Mouse (Mus musculus) adipocyte (in vitro differentiated cells): ENCODE data around the gene Wrap53.
A peak's percentile ranks its signal among the peaks of the same experiment; 100 is the strongest.

Experiments
- DNase-seq: peaks from one replicate; pipeline ENCODE4 v3.0.0-alpha.2; 2016; ENCODE audit warnings: low spot score

The Wrap53 gene

DNA sequence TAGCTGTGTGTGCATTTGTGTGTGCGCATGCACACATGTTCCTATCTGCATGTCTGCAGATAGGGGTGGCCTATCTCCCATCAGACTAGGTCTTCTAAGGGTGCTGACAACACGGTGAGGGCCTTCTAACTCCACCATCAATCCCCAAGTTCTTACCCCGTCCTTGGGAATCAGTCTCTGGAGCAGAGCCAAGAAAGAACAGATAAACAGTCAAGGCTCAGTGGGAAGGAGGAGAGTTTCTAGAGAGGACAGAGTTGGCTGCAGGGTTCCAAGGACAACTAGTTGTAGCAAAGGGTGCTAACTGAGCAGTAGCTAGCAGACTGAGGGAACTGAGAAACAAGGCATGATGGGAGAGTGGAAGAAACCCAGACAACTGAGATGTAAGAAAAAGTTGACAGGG lies 21.7 kb upstream of the Wrap53 start:
- DNase-seq = no peak

DNA sequence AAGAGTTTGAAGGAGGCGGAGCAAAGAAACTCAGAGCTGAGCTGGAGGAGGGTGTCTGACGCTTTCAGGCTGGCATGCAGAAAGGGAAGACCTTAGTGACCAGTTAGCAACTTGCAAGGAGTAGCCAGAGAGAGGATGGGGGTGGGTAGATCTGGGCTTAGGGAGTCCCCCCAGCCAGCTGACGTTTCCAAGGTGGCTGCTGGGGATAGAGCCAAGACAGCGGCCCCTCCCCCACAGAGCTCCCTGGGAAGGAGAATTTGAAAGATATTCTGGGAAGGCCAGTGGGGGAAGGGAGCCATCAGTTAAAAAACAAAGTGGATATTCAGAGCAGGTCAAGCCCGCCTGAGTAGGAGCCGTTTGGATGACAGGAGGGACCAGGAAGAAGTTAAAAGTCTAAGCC lies 20.0 kb upstream of the Wrap53 start:
- DNase-seq = no peak

GRCm38 (mm10) chr11:69599436-69599835 lies 19.4 kb upstream of the Wrap53 start:
- no peak for DNase-seq

DNA sequence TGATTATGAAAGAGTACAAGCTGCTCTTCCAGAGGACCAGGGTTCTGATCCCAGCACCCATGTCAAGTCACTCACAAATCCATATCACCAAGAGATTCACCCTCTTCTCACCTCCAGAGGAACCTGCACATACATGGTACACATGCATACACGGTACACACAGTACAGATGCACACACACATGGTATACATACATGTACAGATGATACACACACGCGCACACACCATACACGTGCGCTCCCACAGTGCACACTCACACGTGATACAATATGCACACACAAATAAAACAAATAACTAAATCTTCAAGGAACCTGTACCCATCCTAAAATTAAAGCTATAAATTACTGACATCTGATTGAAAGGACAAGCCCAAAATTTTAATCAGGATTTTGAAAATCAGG lies 14.8 kb upstream of the Wrap53 start:
- no peak for DNase-seq

DNA sequence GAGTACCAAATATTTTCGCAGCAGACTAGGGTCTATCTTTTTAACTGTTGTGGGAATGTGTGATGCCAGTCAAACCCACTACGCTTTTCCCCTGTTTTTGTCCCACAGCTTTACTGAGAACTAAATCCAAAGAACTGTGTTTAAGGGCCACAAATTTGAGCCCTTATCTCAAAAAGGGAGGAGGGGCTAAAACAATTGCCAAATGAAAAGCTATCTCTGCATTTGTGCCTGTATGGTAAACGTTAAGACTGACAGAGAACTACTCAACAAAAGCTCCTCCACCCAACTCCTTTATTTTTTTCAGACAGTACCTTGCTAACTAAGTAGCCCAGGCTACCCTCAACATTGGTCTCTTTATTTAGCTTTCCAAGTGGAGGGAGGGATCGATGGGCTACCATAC lies 12.7 kb upstream of the Wrap53 start:
- no peak for DNase-seq

DNA sequence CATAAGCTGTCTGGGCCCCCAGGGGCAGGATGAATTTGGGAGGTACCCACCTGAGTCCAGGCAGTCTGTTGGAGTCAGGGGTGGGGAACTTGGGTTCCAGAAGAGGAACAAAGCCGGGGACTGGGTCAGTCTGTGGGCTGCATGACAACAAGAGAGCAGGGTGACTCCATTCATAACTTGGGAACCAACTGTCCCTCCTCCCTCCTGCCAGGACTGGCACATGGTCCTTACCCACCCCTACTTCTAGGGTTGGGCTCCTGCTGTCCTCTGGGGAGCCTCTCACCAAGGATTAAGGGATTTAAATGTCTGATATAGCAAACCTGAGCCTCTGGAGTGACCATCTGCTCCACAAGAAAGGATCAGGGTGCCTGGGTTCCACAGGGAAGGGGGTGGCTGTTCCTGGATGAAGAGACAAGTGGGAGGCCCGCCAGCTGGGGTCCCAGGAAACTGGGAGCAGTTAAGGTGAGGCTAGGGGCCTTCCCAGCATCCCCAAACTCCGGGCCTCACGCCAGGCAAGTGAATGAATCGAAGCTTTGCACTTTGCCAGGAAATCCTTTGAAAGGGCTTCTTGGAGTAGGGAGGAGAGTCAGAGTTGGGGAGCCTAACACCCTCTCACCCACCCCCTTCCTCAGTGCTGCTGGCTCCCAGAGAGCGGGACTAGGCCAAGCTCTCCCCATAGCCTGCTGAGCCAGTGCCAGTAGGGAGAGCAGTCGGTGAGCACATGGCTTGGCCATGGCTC lies 12.0 kb upstream of the Wrap53 start:
- DNase-seq = peak; percentile 39

DNA sequence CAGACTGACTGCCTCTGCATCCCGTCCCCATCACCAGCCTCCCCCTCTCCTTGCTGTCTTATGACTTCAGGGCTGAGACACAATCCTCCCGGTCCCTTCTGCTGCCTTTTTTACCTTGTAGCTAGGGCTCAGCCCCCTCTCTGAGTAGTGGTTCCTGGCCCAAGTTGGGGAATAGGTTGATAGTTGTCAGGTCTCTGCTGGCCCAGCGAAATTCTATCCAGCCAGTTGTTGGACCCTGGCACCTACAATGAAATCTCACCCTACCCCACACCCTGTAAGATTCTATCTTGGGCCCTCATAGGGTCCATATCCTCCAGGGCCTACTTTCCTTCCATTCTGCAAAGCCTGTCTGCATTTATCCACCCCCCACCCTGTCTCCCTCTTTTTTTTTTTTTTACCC lies 11.4 kb upstream of the Wrap53 start:
- DNase-seq = no peak

GRCm38 (mm10) chr11:69590622-69591021 lies 10.6 kb upstream of the Wrap53 start:
- DNase-seq = no peak

- no peak for DNase-seq
These were observed 9.3 kb upstream of the Wrap53 start for GRCm38 (mm10) chr11:69589207-69589834.

DNA sequence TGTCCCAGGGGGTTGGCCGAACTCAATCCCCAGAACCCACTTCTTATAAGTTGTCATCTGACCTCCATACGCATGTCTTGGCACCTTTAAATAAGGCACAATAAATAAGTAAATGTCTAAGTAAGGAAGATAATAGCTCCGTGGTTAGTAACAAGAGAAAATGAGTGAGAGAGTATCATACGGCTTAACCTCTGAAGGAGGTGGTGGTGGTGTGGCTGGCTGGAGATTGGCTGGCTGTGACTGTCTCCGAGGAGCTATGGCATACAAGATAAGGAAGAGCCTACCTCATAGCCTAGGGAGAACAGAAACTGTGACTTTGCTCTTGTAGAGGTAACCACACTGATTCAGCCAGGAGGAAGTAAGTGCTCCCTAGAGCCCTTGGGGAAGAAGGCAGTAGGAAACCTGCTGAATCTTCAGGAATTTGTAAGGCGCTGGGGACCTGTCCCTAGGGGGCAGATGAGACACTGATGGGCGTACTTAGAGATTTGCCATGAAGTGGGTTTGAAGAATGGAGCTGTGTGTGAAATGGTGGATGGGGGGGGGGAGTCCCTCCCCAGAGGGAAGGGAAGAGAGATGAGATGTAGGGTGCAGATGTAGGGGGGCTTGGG lies 5.8 kb upstream of the Wrap53 start:
- no peak for DNase-seq

- DNase-seq = no peak
These were observed 4.9 kb upstream of the Wrap53 start for GRCm38 (mm10) chr11:69584937-69585336.

DNA sequence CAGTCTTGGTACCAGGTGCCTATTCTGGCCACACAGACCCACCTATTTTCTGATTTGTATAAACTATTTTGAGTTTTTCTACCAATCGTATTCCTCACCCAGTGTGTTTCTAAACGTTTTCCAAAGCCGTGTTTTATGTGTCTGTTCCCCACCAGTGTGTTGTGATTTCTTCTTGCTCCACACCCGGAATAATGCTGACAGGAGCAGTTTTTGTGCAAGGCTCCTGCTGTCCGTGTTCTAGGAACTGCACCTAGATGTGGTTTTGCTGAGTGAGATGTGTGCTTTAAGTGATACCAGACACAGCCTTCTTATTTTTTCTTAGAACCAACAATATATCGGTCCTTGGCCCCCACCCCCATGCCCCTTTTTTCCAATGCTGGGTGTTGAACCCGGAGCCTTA lies 4.0 kb upstream of the Wrap53 start:
- no peak for DNase-seq

- DNase-seq = no peak
These were observed 2.3 kb upstream of the Wrap53 start for GRCm38 (mm10) chr11:69582230-69582805.

GRCm38 (mm10) chr11:69581814-69582213 lies 1.8 kb upstream of the Wrap53 start:
- DNase-seq = peak; percentile 51

GRCm38 (mm10) chr11:69581147-69581688 lies 1.2 kb upstream of the Wrap53 start:
- peak; percentile 93 for DNase-seq

DNA sequence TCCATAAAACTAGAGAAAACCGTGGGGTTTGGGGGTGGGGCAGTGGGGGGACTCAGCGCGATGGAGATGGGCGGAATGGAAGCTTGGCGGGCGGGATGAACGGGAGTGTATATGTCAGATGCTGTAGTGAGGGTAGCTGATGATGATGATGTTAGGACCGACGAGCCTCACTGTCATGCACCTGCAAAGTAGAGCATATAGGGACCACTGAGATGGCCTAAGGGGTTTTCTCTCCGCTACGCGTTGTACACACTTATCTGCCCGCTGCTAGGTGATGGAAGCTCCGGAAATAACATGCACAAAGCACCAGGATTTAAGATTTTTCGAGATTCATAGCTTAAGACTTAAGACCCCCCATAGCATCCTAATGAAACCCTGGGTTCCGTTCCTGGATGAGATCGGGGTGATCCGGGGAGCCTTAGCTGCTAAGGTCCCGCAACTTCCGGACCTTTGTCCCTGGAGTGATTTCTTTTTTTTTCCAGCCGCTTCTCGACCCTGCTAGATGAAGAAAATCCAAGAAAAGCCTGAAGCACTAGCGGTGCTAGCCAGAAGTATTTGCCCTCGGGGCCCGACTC lies 604 bp upstream of the Wrap53 start:
- DNase-seq = no peak

DNA sequence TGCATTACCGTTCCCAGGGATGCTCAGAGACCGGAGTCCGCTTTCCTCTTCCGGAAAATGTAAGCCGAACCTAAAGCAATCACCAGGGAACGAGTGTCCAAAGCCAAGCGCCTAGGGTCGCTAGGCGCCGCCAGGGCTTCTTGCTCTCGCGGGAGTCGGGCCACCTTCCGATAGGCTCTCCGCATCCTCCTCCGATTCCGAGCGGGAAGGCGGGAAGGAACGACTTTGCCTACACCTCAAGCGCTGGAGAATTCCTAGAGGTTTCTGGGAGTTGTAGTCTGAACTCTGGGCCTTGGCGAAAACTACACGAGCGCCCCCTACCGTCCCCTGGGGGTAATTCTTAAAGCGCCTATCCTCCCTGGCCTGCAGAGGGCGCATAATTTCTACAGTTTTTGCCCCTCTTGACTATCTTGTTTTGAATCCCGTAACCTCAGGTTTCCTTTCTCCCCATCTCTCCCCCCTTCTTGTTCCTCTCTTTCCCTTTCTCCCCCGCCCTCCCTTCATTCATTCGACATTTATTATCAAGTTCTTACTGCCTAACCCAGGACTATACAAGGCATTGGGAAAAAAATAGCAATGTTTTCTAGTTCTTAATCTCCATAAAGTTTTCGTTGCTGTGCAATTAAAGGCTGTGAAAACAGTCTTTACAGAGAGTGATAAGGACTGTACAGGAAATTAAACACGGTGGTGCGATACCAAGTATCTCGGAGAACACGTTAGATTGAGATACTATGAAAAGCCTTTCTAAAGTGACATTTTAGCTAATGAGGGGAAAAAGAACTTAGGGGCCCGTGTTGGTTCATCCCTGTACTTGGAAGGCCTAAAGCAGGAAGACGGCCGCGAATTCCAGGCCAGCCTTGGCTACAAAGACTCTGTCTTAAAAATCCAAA lies 682 bp downstream of the Wrap53 start:
- DNase-seq = peak; percentile 99

DNA sequence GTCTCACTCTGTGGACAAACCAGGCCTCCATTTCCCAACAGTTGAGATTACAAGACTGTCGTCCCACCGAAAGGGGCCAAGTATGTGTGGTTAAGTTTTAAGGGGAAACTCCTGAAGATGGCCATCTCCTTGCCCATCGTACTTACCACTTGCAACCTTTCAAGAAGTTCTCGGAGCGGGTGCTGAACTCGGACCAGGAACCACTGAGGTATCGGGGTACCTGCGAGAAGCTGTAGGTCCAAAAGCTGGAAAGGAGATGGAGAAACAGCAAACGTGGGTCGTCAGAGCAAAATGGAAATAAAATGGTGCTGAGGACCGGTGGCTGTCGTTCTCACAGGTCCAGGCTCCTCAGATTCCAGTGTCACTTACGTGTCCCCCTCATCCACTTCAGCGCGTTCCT lies 1.8 kb downstream of the Wrap53 start:
- no peak for DNase-seq

DNA sequence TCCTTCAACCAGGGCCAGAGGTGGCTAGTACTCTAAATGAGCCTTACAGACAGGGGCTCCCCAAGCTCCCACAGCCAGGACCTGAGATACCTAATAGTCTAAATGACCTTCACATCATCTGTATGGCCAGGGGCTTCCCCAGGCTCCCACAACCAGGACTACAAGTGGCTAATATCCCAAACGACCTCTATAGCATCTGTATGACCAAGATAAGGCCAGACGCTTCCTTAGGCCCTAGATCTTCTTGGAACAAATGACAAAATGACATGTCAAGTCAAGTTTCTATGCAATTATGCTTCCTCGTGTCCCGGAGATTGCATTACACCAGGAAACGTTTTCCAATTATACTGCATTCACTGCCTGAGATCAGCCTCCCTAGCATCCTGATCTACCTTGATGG lies 3.7 kb downstream of the Wrap53 start:
- no peak for DNase-seq

GRCm38 (mm10) chr11:69575220-69575619 lies 4.8 kb downstream of the Wrap53 start:
- no peak for DNase-seq

- no peak for DNase-seq
These were observed 14.9 kb downstream of the Wrap53 start for GRCm38 (mm10) chr11:69565131-69565530.
